Mouse (Mus musculus) kidney, postnatal 0 days (tissue): ENCODE data around the gene BC035044. TPM values are rescaled to one million over a fixed set of nuclear protein-coding genes. Genes with fewer than 3 reads are reported as not detected.
A peak's percentile ranks its signal among the peaks of the same experiment; 100 is the strongest.
"Not testable (repeated sequence)": the region's sequence is repeated elsewhere in the genome, so short reads cannot be mapped to it uniquely, and the experiment has no call there.

Experiments used
- ATAC-seq: fragments of 200-750 bp; cut with Nextera tagmentation; replicated peaks from 2 replicates; pipeline ENCODE4 v1.8.0; 2017; ENCODE audit warnings: low read depth, moderate number of reproducible peaks, moderate TSS enrichment, moderate library complexity; ENCODE audit not compliant: low FRiP score
- DNase-seq: peaks from one replicate; pipeline ENCODE4 v3.0.0-alpha.2; 2016; ENCODE audit warnings: low spot score
- H3K27ac ChIP-seq: fragments of 300-500 bp; sonication (generic); 2 replicates; pipeline ENCODE4 v1.5.1; 2014; ENCODE audit warnings: mild to moderate bottlenecking
- H3K27me3 ChIP-seq: fragments of 300-500 bp; sonication (generic); 2 replicates; pipeline ENCODE4 v1.6.1; 2014; ENCODE audit warnings: low read length, mixed read lengths; ENCODE audit not compliant: insufficient read depth
- H3K36me3 ChIP-seq: fragments of 300-500 bp; sonication (generic); 2 replicates; pipeline ENCODE4 v1.6.1; 2014; ENCODE audit warnings: low read length, mixed read lengths; ENCODE audit not compliant: insufficient read depth
- H3K4me1 ChIP-seq: fragments of 300-500 bp; sonication (generic); replicated peaks from 2 replicates; pipeline ENCODE4 v1.6.1; 2014; ENCODE audit warnings: antibody characterized with exemption, low read length, mixed read lengths; ENCODE audit not compliant: insufficient read depth
- H3K4me2 ChIP-seq: fragments of 300-500 bp; sonication (generic); 2 replicates; pipeline ENCODE4 v1.6.1; 2014; ENCODE audit warnings: mild to moderate bottlenecking, low read length, moderate library complexity, mixed read lengths
- H3K4me3 ChIP-seq: fragments of 300-500 bp; sonication (generic); replicated peaks from 2 replicates; pipeline ENCODE4 v1.5.1; 2014; ENCODE audit warnings: low read depth, low read length
- H3K9ac ChIP-seq: fragments of 300-500 bp; sonication (generic); 2 replicates; pipeline ENCODE4 v1.6.1; 2014; ENCODE audit warnings: low read depth, low read length
- H3K9me3 ChIP-seq: fragments of 300-500 bp; sonication (generic); replicated peaks from 2 replicates; pipeline ENCODE4 v1.6.1; 2016; ENCODE audit warnings: low read length, inconsistent platforms, mixed read lengths
- CTCF ChIP-seq: IDR thresholded peaks from 2 replicates; pipeline ENCODE4 v1.5.1; 2016; ENCODE audit warnings: antibody characterized with exemption, low read depth, mild to moderate bottlenecking, moderate library complexity
- WGBS: fragments of 180-500 bp; shearing (Covaris S2); extraction: QIAGEN DNeasy Blood & Tissue Kit; methylation state at CpG from one replicate; pipeline ENCODE4 v1.1.7; 2014; 5-methylcytosine and 5-hydroxymethylcytosine counted together
- microRNA-seq: library from miRNA; unstranded; fragments of <30 nt; microRNA quantifications from one replicate; pipeline ENCODE4, GENCODE M21; 2016
- polyA plus RNA-seq: library from polyadenylated mRNA; unstranded; fragments of >200 nt; fragmentation: Nextera tagmentation; extraction: Ambion mirVana; gene quantifications from 2 replicates; pipeline ENCODE4 v1.2.1, GENCODE M21; 2015

BC035044 gene
- polyA plus RNA-seq, 1 experiment from 2014 or later = 0.51 TPM

- ATAC-seq = no peak
- 18% methylated on average over 7 of the region's 7 CpGs for WGBS
- Histone ChIP-seq H3K27ac (0 out of 2 replicates have a peak overlapping the region, but pooled peaks have one; percentile 93), H3K9ac (no peak overlapping the region), H3K4me2 (peak overlapping the region; percentile 47), H3K9me3 (no peaks in the 10 kb centered on the region), H3K36me3 (no peaks in the 10 kb centered on the region), H3K4me1 (no peaks in the 10 kb centered on the region), H3K27me3 (no peaks in the 10 kb centered on the region), H3K4me3 (peak overlapping the region; percentile 66)
- TF ChIP-seq CTCF = no peak
- DNase-seq = no peak
Measured at GRCm38 (mm10) chr6:128799896-128800270, 91.0 kb downstream of the BC035044 start.

DNA sequence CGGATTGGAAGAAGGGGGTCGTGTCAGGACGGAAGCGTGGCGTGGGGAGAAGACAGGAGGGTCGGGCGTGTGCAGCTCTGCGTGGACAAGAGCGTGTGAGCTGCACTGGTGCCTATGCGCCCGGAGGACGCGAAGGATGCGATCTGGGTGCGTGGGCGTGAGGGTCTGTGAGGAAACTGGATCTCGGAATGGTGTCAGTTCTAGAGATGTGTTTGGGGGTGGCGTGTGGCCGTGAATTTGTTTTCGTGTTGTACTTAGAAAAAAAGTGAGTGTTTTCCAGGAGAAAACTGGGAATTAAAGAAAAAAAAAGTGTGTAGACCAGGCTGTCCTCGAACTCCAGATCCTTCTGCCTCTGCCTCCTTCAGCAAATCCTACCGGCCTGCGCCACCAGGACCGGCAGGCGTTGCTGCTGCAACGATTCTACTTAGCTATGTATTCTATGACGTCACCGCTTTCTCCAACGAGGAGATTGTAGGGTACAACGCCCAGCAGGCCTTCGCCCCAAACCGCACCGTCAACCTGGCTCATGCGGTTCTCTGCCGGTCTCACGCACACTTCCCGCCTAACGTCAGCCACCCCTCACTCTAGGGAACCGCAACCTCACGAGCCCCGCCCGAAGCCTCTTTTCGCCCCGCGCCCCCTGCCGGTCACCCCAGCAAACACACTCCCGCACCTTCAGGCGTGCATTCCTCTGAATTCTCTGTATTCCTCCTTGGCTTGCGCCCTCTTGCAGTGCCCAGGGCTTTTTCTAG lies 91.6 kb downstream of the BC035044 start:
- peak overlapping the region; percentile 72 for H3K9ac ChIP-seq

More for the DNA sequence above, 91.6 kb downstream of the BC035044 start:
- ATAC-seq = peak; percentile 60
- Histone ChIP-seq H3K4me3 (peak overlapping the region; percentile 66), H3K4me2 (peak overlapping the region; percentile 47), H3K27ac (peak overlapping the region; percentile 93)
- peak; percentile 92 for DNase-seq
- not testable (repeated sequence) for H3K4me1 ChIP-seq, H3K9me3 ChIP-seq, H3K27me3 ChIP-seq, H3K36me3 ChIP-seq
- peak; percentile 85 for TF ChIP-seq CTCF
- WGBS = under 1% methylated on average over 49 of the region's 49 CpGs

Small RNA genes within 50 kb of the gene (microRNA-seq; reads per million reads assigned to microRNA genes)
- gene Gm27336 = not detected

Other genes starting within 250 kb of the BC035044 start
- 1.9 and 2.2 TPM in 2 replicates for gene Clec2h, start 228.7 kb downstream of the BC035044 start, polyA plus RNA-seq
- gene Klrb1, start 168.1 kb downstream of the BC035044 start, polyA plus RNA-seq = not detected in 2 replicates
- gene Klrb1c, start 101.9 kb downstream of the BC035044 start, polyA plus RNA-seq = 0.16 and 0.17 TPM in 2 replicates
- gene Gm44511, start 64.8 kb downstream of the BC035044 start, polyA plus RNA-seq = not detected in 2 replicates
- gene Klrb1b, start 64.8 kb downstream of the BC035044 start, polyA plus RNA-seq = not detected in 2 replicates
- gene Clec2i, start 3.5 kb downstream of the BC035044 start, polyA plus RNA-seq = 0.12 TPM in 1 of 2 replicates, not detected in the other
- not detected in 2 replicates for gene Clec2g, start 43.3 kb upstream of the BC035044 start, polyA plus RNA-seq
- 0.19 and 0.45 TPM in 2 replicates for gene Klrb1f, start 154.8 kb upstream of the BC035044 start, polyA plus RNA-seq
- 0.06 TPM in 1 of 2 replicates, not detected in the other for gene Clec2e, start 209.8 kb upstream of the BC035044 start, polyA plus RNA-seq